Mouse (Mus musculus): ENCODE results near the gene Akt1s1. TPM values are rescaled to one million over a fixed set of nuclear protein-coding genes. Genes with fewer than 3 reads are reported as not detected.

The Akt1s1 gene
- polyA plus RNA-seq, 1 experiment from 2014 or later, result 108 TPM

GRCm38 (mm10) chr7:44900632-44901031 is 51.8 kb downstream of the Akt1s1 start:
- no peaks in the 10 kb centered on the region for H3K9me3 ChIP-seq
- no peak for ATAC-seq (ENCODE audit: low FRiP score, low read depth)
- H3K36me3 ChIP-seq, result peaks cover 68% of the 10 kb centered on the region
- no peak overlapping the region for H3K4me2 ChIP-seq (replicated peaks)
- no peaks in the 10 kb centered on the region for H3K27me3 ChIP-seq (replicated peaks)
- no peak overlapping the region for H3K4me3 ChIP-seq
- 93% methylated on average over 11 of the region's 11 CpGs for WGBS
- peaks cover 34% of the 10 kb centered on the region for H3K4me1 ChIP-seq
- H3K27ac ChIP-seq, result no peak overlapping the region
- H3K9ac ChIP-seq, result no peak overlapping the region

GRCm38 (mm10) chr7:44901230-44901722 is 52.5 kb downstream of the Akt1s1 start:
- 0 out of 2 replicates have a peak overlapping the region, but pooled peaks have one; percentile 20 for H3K4me3 ChIP-seq
- H3K36me3 ChIP-seq, result peaks cover 74% of the 10 kb centered on the region
- H3K27ac ChIP-seq, result no peak overlapping the region
- WGBS, result 23% methylated on average over 21 of the region's 21 CpGs
- H3K9ac ChIP-seq, result peak overlapping the region; percentile 5; the same call in 1 of the 2 replicates
- no peaks in the 10 kb centered on the region for H3K27me3 ChIP-seq (replicated peaks)
- no peaks in the 10 kb centered on the region for H3K9me3 ChIP-seq
- peaks cover 33% of the 10 kb centered on the region for H3K4me1 ChIP-seq
- H3K4me2 ChIP-seq (replicated peaks), result peak overlapping the region; percentile 51
- ATAC-seq (ENCODE audit: low FRiP score, low read depth), result no peak

MicroRNA genes within 50 kb of the gene (microRNA counts, 519-probe panel; counts per million panel counts)
- microRNA mmu-miR-707, result 342 counts per million, percentile 67 among the panel's probes with 10 or more counts

Small RNA genes lying within 50 kb of the gene (microRNA-seq; reads per million reads assigned to microRNA genes)
- not detected for gene Mir707

Other genes starting within 250 kb of the Akt1s1 start
- 2.5 and 3.4 TPM in 2 replicates for gene Myh14, start 178.1 kb upstream of the Akt1s1 start, polyA plus RNA-seq (2016; fragmentation: Nextera tagmentation; extraction: Ambion mirVana)
- not detected in 2 replicates for gene Izumo2, start 140.2 kb upstream of the Akt1s1 start, polyA plus RNA-seq (2016; fragmentation: Nextera tagmentation; extraction: Ambion mirVana)
- 35.2 and 37.8 TPM in 2 replicates for gene Vrk3, start 100.6 kb upstream of the Akt1s1 start, polyA plus RNA-seq (2016; fragmentation: Nextera tagmentation; extraction: Ambion mirVana)
- gene Zfp473, start 97.9 kb upstream of the Akt1s1 start, polyA plus RNA-seq (2016; fragmentation: Nextera tagmentation; extraction: Ambion mirVana), result 1.5 and 2.0 TPM in 2 replicates
- 71.3 and 74.7 TPM in 2 replicates for gene Nup62, start 32.9 kb upstream of the Akt1s1 start, polyA plus RNA-seq (2016; fragmentation: Nextera tagmentation; extraction: Ambion mirVana)
- gene Il4i1, start 32.6 kb upstream of the Akt1s1 start, polyA plus RNA-seq (2016; fragmentation: Nextera tagmentation; extraction: Ambion mirVana), result 1.5 and 1.6 TPM in 2 replicates
- gene Atf5, start 32.3 kb upstream of the Akt1s1 start, polyA plus RNA-seq (2016; fragmentation: Nextera tagmentation; extraction: Ambion mirVana), result 4.8 and 5.1 TPM in 2 replicates
- 95.4 and 101 TPM in 2 replicates for gene Tbc1d17, start 88 bp downstream of the Akt1s1 start, polyA plus RNA-seq (2016; fragmentation: Nextera tagmentation; extraction: Ambion mirVana)
- gene Pnkp, start 8.1 kb downstream of the Akt1s1 start, polyA plus RNA-seq (2016; fragmentation: Nextera tagmentation; extraction: Ambion mirVana), result 32.3 and 39.3 TPM in 2 replicates
- 630 and 637 TPM in 2 replicates for gene Ptov1, start 20.8 kb downstream of the Akt1s1 start, polyA plus RNA-seq (2016; fragmentation: Nextera tagmentation; extraction: Ambion mirVana)
- 156 and 158 TPM in 2 replicates for gene Med25, start 43.7 kb downstream of the Akt1s1 start, polyA plus RNA-seq (2016; fragmentation: Nextera tagmentation; extraction: Ambion mirVana)
- gene Fuz, start 47.1 kb downstream of the Akt1s1 start, polyA plus RNA-seq (2016; fragmentation: Nextera tagmentation; extraction: Ambion mirVana), result 17.7 and 19.1 TPM in 2 replicates
- gene Ap2a1, start 80.5 kb downstream of the Akt1s1 start, polyA plus RNA-seq (2016; fragmentation: Nextera tagmentation; extraction: Ambion mirVana), result 97.9 and 100 TPM in 2 replicates
- 0.14 TPM in 1 of 2 replicates, not detected in the other for gene Tsks, start 94.2 kb downstream of the Akt1s1 start, polyA plus RNA-seq (2016; fragmentation: Nextera tagmentation; extraction: Ambion mirVana)
- gene Cpt1c, start 125.9 kb downstream of the Akt1s1 start, polyA plus RNA-seq (2016; fragmentation: Nextera tagmentation; extraction: Ambion mirVana), result 39.7 and 44.1 TPM in 2 replicates
- 595 and 646 TPM in 2 replicates for gene Prmt1, start 137.6 kb downstream of the Akt1s1 start, polyA plus RNA-seq (2016; fragmentation: Nextera tagmentation; extraction: Ambion mirVana)
- gene Irf3, start 148.7 kb downstream of the Akt1s1 start, polyA plus RNA-seq (2016; fragmentation: Nextera tagmentation; extraction: Ambion mirVana), result 71.0 and 73.4 TPM in 2 replicates
- 41.1 and 42.9 TPM in 2 replicates for gene Bcl2l12, start 149.7 kb downstream of the Akt1s1 start, polyA plus RNA-seq (2016; fragmentation: Nextera tagmentation; extraction: Ambion mirVana)
- gene Scaf1, start 167.4 kb downstream of the Akt1s1 start, polyA plus RNA-seq (2016; fragmentation: Nextera tagmentation; extraction: Ambion mirVana), result 47.2 and 47.3 TPM in 2 replicates
- gene Rras, start 169.0 kb downstream of the Akt1s1 start, polyA plus RNA-seq (2016; fragmentation: Nextera tagmentation; extraction: Ambion mirVana), result 16.8 and 18.4 TPM in 2 replicates
- gene Prr12, start 203.9 kb downstream of the Akt1s1 start, polyA plus RNA-seq (2016; fragmentation: Nextera tagmentation; extraction: Ambion mirVana), result 11.8 and 14.0 TPM in 2 replicates
- gene Nosip, start 213.4 kb downstream of the Akt1s1 start, polyA plus RNA-seq (2016; fragmentation: Nextera tagmentation; extraction: Ambion mirVana), result 56.5 and 63.0 TPM in 2 replicates
- gene Prrg2, start 213.7 kb downstream of the Akt1s1 start, polyA plus RNA-seq (2016; fragmentation: Nextera tagmentation; extraction: Ambion mirVana), result 15.2 and 17.9 TPM in 2 replicates
- 125 and 139 TPM in 2 replicates for gene Rcn3, start 243.2 kb downstream of the Akt1s1 start, polyA plus RNA-seq (2016; fragmentation: Nextera tagmentation; extraction: Ambion mirVana)

Data from neural tube, embryonic 12.5 days (tissue).